Mouse (Mus musculus) forebrain, postnatal 0 days (tissue): Measurements from ENCODE around the gene Ppcdc. TPM values are rescaled to one million over a fixed set of nuclear protein-coding genes. Genes with fewer than 3 reads are reported as not detected.

Experiments
- ATAC-seq: fragments of 200-750 bp; cut with Nextera tagmentation; 2 replicates; pipeline ENCODE4 v1.8.0; 2017; ENCODE audit warnings: mild to moderate bottlenecking, moderate library complexity
- DNase-seq: peaks from one replicate; pipeline ENCODE4 v3.0.0-alpha.2; 2015
- H3K27ac ChIP-seq: fragments of 300-500 bp; sonication (generic); 2 replicates; pipeline ENCODE4 v1.5.1; 2014; ENCODE audit warnings: low read depth, mild to moderate bottlenecking, antibody characterized with exemption, low read length, moderate library complexity, mixed read lengths
- H3K27me3 ChIP-seq: fragments of 300-500 bp; sonication (generic); 2 replicates; pipeline ENCODE4 v1.6.1; 2014; ENCODE audit warnings: mild to moderate bottlenecking, low read length, mixed read lengths; ENCODE audit not compliant: insufficient read depth
- H3K36me3 ChIP-seq: fragments of 300-500 bp; sonication (generic); 2 replicates; pipeline ENCODE4 v1.6.1; 2014; ENCODE audit warnings: mild to moderate bottlenecking, moderate library complexity; ENCODE audit not compliant: insufficient read depth
- H3K4me1 ChIP-seq: fragments of 300-500 bp; sonication (generic); 2 replicates; pipeline ENCODE4 v1.6.1; 2014; ENCODE audit warnings: antibody characterized with exemption; ENCODE audit not compliant: insufficient read depth
- H3K4me2 ChIP-seq: fragments of 300-500 bp; sonication (generic); 2 replicates; pipeline ENCODE4 v1.6.1; 2014; ENCODE audit warnings: low read depth, mild to moderate bottlenecking, moderate library complexity
- H3K4me3 ChIP-seq: fragments of 300-500 bp; sonication (generic); 2 replicates; pipeline ENCODE4 v1.5.1; 2014; ENCODE audit warnings: low read depth, low read length, mixed read lengths
- H3K9ac ChIP-seq: fragments of 300-500 bp; sonication (generic); 2 replicates; pipeline ENCODE4 v1.6.1; 2014; ENCODE audit warnings: mild to moderate bottlenecking
- H3K9me3 ChIP-seq: fragments of 300-500 bp; sonication (generic); 2 replicates; pipeline ENCODE4 v1.6.1; 2016; ENCODE audit warnings: low read length
- CTCF ChIP-seq: sonication (generic); IDR thresholded peaks from 2 replicates; pipeline ENCODE4 v1.5.1; 2016; ENCODE audit warnings: antibody characterized with exemption, control low read depth, low read depth
- WGBS: fragments of 180-500 bp; shearing (Covaris S2); extraction: QIAGEN DNeasy Blood & Tissue Kit; methylation state at CpG from one replicate; pipeline ENCODE4 v1.1.7; 2014; 5-methylcytosine and 5-hydroxymethylcytosine counted together
- polyA plus RNA-seq: library from polyadenylated mRNA; unstranded; fragments of >200 nt; fragmentation: Nextera tagmentation; extraction: Ambion mirVana; gene quantifications from 2 replicates; pipeline ENCODE4 v1.2.1, GENCODE M21; 2015
- total RNA-seq: library from RNA; depleted of rRNA; stranded (reverse); fragments of >200 nt; gene quantifications from 2 replicates; pipeline ENCODE4 v1.2.3, GENCODE M21; 2014

The Ppcdc gene
- total and polyA plus RNA-seq, 2 experiments from 2014 or later, result 18.3 to 20.5 TPM

DNA sequence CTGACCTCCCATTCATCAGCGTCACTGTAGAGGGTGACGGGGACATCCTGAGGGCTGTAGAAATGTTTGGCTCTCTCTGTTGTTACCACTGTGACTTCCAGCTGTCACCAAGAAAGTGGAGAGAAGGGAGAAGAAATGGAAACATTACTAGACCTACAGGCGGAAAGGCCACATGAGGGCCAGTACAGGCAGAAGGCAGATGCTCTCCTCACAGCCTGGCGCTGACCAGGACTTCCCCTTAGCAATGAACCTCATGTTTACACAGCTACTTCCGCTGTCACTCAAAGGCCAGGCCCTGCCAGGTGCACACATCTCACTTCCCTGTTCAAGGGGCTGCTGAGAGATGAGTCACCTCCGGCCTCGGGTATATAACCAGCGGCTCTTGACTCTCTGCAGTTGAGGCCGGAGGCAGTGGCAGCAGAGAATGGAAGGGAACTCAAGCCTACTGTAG lies 18.8 kb downstream of the Ppcdc start:
- no peak for DNase-seq
- 87% methylated on average over 9 of the region's 9 CpGs for WGBS
- peak; percentile 8; the same call in 1 of the 2 replicates for ATAC-seq

DNA sequence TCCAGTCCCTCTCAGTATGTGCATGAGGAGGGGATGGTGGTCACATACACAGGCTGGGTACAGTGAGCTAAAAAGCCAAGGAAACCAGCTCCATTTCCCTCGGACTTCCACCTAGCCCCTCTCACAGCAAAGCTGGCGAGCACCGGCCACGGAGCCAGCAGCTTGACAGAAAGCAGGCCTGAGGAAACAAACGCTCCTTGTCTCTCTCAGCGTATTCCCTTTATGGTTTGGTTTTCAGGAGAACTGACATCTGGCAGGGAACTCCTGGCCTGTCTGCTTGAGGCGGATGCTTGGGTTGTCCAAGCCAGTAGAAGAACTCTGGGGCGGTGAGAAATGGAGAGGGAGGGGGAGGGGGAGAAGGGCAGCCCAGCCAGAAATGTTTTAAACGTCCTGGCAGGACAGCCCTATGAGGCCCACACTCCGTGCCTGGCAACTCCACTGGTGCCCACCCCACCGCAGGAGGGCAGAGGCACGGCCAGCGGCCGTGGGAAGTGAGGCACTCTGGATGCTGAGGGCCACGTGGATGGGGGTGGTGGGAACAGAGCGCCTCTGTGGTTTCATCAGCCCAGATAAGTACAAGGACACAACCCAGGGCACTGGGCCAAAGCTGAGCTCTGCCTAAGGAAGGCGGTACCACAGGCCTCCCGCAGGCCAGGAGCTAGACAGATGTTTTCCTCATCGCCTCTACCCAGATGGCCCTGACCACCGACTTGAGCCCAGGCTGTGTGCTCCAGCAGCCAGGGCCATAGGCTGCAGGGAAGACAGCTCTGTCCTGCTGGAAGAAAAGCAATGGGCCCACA lies 19.4 kb downstream of the Ppcdc start:
- peak; percentile 74 for DNase-seq

More for the DNA sequence above, 18.8 kb downstream of the Ppcdc start:
- H3K4me1 ChIP-seq, result 0 out of 2 replicates have a peak, but pooled peaks cover 4% of the 10 kb centered on the region
- no peak overlapping the region; the same call in 1 of the 2 replicates for H3K9ac ChIP-seq
- H3K4me2 ChIP-seq, result no peak overlapping the region
- H3K9me3 ChIP-seq, result no peaks in the 10 kb centered on the region
- H3K27me3 ChIP-seq, result no peaks in the 10 kb centered on the region
- peak overlapping the region; percentile 24 for H3K27ac ChIP-seq
- TF ChIP-seq CTCF, result no peak
- H3K36me3 ChIP-seq, result no peaks in the 10 kb centered on the region; the same call in 1 of the 2 replicates
- no peak overlapping the region for H3K4me3 ChIP-seq

DNA sequence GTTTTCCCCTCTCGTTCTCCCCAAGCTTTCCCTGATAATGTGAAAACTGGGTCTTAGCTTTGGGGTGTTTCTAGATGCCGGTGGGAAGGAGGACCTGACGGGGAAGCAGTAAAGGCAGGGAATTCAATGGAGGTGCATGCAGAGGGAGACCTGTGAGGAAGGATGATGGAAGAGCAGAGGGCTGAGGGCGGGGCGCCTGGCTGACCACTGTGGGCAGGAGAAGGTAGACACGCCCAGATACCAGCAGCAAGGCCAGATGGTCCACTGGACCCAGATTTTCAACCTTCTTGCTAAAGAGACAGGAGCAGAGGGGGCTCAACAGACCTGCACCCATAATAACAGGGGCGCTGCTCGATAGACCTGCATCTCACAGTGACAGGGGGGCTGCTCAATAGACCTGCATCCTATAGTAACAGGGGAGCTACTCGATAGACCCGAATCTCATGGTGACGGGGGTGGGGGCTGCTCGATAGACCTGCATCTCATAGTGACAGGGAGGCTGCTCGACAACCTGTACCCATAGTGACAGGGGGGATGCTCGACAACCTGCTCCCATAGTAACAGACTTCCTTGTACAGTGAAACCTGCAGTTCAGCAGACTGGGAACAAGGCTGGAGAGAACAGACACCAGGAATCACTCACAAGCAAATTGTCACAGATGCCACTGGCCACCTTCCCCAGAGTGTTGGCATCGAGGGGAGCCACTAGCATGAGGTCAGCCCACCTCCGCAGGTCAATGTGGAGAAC lies 20.2 kb downstream of the Ppcdc start:
- no peak overlapping the region for H3K4me2 ChIP-seq
- ATAC-seq (peak; percentile 71), DNase-seq (peak; percentile 38)
- H3K9ac ChIP-seq, result no peak overlapping the region
- peak overlapping the region; percentile 24 for H3K27ac ChIP-seq
- 0 out of 2 replicates have a peak, but pooled peaks cover 4% of the 10 kb centered on the region for H3K4me1 ChIP-seq
- TF ChIP-seq CTCF, result no peak
- no peak overlapping the region for H3K4me3 ChIP-seq
- H3K36me3 ChIP-seq, result peaks cover 1% of the 10 kb centered on the region; the same call in 1 of the 2 replicates
- WGBS, result 86% methylated on average over 16 of the region's 16 CpGs
- H3K27me3 ChIP-seq, result no peaks in the 10 kb centered on the region
- H3K9me3 ChIP-seq, result no peaks in the 10 kb centered on the region

More for the DNA sequence above, 19.4 kb downstream of the Ppcdc start:
- Histone ChIP-seq H3K9ac (no peak overlapping the region; the same call in 1 of the 2 replicates), H3K27ac (peak overlapping the region; percentile 24), H3K9me3 (no peaks in the 10 kb centered on the region), H3K4me1 (0 out of 2 replicates have a peak, but pooled peaks cover 4% of the 10 kb centered on the region), H3K4me3 (no peak overlapping the region), H3K27me3 (no peaks in the 10 kb centered on the region), H3K4me2 (no peak overlapping the region), H3K36me3 (no peaks in the 10 kb centered on the region; the same call in 1 of the 2 replicates)
- 0 out of 2 replicates have a peak, but pooled peaks have one; percentile 7 for TF ChIP-seq CTCF
- WGBS, result 42% methylated on average over 20 of the region's 20 CpGs
- ATAC-seq, result peak; percentile 86

DNA sequence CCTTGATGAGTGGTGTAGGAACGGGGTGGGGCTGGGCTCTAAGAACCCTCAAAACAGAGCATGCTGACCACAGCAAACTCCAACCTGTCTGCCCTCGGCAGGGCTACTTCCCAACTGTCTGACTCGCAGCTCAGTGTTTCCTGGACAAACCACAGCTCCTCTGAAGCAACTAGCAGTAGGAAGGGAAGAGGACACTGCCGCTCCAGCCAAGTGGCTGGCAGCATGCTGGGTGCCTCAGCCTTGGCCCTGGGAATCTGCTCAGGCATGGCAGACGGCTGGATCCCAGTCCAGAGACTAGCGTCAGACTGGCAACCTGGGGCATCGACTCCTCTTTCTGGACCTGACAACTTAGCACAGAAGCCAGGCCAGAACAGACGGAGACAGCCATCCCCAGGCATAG lies 22.6 kb downstream of the Ppcdc start:
- peaks cover 4% of the 10 kb centered on the region for H3K36me3 ChIP-seq
- WGBS, result 80% methylated on average over 8 of the region's 8 CpGs
- no peak for TF ChIP-seq CTCF
- no peak overlapping the region for H3K27ac ChIP-seq
- no peak overlapping the region for H3K4me2 ChIP-seq
- no peaks in the 10 kb centered on the region for H3K9me3 ChIP-seq
- DNase-seq, result no peak
- H3K9ac ChIP-seq, result no peak overlapping the region
- ATAC-seq, result no peak
- no peak overlapping the region for H3K4me3 ChIP-seq
- H3K27me3 ChIP-seq, result no peaks in the 10 kb centered on the region
- 0 out of 2 replicates have a peak, but pooled peaks cover 4% of the 10 kb centered on the region for H3K4me1 ChIP-seq

DNA sequence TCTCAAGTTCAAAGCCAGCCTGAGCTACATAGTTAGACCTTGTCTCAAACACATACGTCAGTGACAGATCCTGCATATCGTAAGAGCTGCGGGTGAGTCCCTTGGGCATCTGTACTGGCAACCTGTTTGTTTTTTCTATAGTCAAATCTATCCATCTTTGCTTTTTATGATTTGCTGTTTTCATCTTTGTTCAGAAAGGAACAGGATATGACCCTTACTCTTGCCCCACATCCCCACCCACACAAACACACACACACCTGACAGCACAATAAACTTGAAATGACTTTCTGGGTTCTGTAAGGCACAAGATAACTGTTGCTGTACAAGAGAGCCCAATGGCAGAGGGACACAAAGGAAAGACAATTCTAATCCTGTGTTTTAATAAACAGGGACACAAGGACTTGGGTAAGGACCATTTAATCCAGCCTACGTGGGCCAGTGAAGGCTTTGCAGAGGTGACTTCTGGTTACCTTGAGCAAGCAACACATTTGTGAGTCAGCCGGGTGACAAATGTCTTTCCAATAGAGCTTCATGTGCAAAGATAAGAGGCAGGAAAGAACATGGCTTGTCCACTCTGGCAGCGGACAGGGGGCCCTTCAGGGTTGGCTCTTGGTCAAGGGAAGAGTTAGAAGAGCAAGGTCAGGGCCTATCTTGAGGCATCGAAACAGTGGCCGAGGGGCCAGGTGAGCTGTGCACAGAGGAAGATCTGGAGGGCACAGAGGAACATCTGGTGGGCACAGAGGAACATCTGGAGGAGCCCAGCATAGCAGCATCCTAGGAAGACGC lies 32.6 kb downstream of the Ppcdc start:
- H3K27ac ChIP-seq, result no peak overlapping the region
- H3K4me1 ChIP-seq, result no peaks in the 10 kb centered on the region
- TF ChIP-seq CTCF, result no peak
- no peak overlapping the region for H3K4me3 ChIP-seq
- H3K27me3 ChIP-seq, result no peaks in the 10 kb centered on the region
- no peaks in the 10 kb centered on the region for H3K9me3 ChIP-seq
- no peak for ATAC-seq
- DNase-seq, result no peak
- H3K4me2 ChIP-seq, result no peak overlapping the region
- WGBS, result 95% methylated on average over 9 of the region's 9 CpGs
- H3K9ac ChIP-seq, result no peak overlapping the region
- no peaks in the 10 kb centered on the region for H3K36me3 ChIP-seq

DNA sequence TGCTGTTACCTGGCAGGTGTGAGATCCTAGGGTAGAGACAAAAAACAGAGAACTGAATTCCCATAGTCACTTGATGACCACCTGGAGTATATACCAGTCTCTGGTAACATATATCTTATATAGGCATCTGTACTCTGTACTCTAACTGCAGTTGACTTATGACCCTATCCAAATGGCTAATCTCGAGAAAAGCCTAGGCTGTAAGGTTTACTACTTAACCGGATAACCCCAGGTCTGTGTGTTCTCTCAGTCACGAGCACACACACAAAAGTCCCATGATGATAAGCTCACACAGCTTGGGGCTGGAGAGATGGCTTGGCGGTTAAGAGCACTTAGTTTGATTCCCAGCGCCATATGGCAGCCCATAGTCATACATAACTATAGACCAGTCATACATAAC lies 33.5 kb downstream of the Ppcdc start:
- Histone ChIP-seq H3K27me3 (no peaks in the 10 kb centered on the region), H3K9me3 (no peaks in the 10 kb centered on the region), H3K4me2 (no peak overlapping the region), H3K27ac (no peak overlapping the region), H3K4me1 (no peaks in the 10 kb centered on the region), H3K9ac (no peak overlapping the region), H3K36me3 (no peaks in the 10 kb centered on the region), H3K4me3 (no peak overlapping the region)
- no peak for TF ChIP-seq CTCF
- 89% methylated on average over 5 of the region's 5 CpGs for WGBS
- ATAC-seq (no peak), DNase-seq (no peak)
